Mouse (Mus musculus) frontal cortex, postnatal 10 days (tissue): ENCODE results near the gene Ube2g1.

Experiments used
- DNase-seq, 2 experiments: peaks; one replicate each; pipeline ENCODE4 v3.0.0; 2022; ENCODE audit warnings: low spot score in 2 of 2, mixed read lengths in 1 of 2

The Ube2g1 gene

DNA sequence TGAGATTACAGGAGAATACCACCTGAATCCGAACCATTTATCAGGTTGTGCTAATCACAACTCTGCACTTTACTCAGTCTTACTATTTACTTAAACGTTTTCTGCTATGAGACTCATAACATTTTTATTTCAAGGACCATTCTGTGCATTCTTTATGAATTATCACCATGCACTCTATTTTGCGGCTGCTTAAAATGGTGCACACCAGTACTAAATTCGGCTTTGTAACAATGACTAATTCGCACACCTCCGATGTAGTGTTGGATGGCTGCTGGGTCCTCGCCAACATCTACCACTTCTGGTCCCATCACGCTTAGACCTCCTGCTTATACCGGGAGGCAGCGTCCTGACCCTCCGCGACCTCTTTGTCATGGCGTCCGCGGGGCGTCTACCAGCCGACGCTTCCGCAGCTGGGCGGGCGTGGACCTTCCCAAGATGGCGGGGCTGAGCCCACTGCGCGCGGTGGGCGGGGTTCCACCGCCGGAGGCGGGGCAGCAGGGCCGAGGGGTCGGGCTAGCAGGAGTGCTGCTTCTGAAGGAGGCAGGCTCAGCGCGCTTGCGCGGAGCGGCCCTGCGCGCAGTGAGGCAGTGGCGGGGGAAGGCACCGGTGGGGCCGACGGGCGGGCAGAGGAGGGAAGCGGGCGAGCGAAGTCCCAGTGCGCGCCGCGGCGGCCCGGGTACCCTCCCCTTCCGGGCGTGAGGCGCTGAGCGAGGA is at the start of gene Ube2g1:
Ube2g1 (plus strand) TSS at position 590 of the 714 bp plus-strand sequence.
- peak; percentile 97 to 98 for DNase-seq

DNA sequence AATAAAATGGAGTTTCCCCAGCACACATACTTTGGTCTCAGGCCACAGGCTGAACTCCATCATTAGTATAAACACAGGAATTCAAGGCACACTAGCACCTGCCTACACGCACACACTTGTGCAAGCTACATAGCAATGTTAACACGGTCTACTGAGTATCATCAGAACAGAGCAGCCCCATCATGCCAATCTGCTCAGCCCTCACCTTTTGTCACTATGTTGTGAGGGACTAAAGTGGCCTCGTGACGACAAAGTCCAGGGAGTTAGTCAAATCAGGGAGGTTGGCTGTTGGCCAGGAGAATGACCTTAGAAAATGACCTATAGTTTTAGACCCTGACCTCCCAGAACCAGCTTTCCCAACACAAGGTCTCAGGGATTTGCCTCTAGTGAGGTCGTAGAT is 48.9 kb upstream of the Ube2g1 start:
- DNase-seq: no peak

DNA sequence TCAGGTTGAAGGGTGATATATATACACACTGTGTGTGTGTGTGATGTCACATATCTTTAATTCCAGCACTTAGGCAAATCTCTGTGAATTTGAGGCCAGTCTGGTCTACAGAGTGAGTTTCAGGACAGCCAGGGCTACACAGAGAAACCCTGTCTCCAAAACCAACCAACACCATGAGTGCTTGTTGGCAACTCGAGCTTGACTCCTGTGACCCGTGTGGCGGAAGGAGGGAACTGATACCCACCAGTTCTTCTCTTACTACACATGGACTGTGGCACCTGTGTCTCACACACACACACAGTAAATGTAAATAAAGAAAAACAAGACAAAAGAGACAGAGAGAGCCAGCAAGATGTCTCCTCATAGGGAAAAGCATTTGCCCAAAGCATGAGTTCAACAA is 46.4 kb upstream of the Ube2g1 start:
- DNase-seq: no peak

DNA sequence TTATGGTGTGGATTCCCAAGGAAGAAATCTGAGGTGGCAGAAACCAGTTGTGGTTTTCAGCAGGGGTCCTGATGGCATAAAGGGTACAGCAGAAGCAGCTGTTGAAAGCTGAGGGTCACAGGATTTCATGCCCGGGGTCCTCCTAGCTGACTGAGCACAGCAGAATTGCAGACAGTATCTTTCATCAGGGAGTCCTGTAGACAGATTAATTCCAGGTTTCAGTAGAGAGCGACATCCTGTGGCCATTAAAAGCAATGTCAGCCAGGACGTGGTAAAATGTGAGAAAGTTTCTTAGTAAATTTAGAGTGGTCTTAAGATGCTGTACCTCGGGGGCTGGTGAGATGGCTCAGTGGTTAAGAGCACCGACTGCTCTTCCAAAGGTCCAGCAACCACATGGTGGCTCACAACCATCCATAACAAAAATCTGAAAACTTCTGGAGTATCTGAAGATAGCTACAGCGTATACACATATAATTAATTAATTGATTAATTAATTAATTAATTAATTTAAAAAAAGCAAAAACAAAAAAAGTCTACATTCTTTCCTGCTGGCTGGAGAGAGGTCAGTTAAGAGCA is 42.8 kb upstream of the Ube2g1 start:
- no peak for DNase-seq

DNA sequence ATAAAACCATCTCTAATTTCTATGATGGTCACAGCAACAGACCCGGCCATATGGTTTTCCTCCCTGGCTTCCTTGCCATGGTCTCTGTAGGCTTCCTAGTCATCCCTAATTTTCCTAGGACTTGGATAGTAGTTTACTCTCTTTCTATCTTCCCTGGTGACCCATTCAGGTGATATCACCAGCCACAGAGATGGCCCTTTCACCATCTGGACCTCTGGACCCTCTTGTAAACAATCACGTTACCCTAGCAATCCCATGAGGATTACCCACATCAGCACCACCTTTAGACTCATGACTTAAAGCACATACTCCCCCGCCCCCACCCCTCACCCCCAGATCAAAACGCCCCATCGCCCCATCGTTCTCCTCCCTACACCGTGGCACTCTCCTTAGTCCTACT is 40.8 kb upstream of the Ube2g1 start:
- DNase-seq: no peak

DNA sequence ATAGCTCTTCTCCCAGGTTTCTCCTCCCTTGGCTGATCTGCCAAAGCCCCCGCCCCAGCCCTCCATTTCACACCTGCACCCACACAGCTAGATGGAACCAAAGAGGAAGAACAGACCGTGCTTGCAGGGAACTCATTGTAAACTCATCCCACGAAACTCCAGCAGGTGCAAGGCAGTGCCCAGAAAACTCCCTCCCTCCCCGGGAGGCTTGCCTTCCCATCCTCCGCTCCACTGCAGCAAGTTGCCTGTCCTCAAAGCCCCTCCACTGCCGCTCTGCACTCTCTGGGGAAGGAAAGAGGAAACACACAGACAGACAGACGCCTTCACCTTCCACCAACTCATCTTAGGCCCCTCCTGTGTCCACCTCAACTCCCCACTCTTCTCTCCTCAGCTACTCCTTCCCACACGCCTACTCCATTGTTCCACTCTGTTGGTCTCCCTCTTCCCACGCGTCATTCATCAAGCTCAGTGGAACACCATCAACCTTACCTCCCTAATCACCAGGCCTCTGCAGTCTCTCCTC is 40.2 kb upstream of the Ube2g1 start:
- DNase-seq: peak in 1 of 2 experiments; percentile 51

DNA sequence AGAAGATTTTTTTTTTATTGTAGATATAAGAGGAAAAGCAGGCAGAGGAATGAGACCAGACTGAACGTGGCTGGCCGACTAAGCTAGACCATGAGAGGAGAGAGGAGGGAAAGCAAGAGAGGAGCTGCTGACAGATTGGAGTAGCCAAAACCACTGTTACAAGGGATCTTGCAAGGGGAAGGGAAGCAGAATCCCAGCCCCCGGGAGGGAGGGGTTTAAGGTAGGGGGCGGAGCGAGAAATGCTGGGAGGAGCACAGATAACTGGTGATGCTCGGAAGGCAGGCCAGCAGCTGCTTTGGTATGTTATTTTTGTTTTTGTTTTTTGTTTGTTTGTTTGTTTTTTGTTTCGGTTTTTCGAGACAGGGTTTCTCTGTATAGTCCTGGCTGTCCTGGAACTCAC is 38.0 kb upstream of the Ube2g1 start:
- no peak for DNase-seq

DNA sequence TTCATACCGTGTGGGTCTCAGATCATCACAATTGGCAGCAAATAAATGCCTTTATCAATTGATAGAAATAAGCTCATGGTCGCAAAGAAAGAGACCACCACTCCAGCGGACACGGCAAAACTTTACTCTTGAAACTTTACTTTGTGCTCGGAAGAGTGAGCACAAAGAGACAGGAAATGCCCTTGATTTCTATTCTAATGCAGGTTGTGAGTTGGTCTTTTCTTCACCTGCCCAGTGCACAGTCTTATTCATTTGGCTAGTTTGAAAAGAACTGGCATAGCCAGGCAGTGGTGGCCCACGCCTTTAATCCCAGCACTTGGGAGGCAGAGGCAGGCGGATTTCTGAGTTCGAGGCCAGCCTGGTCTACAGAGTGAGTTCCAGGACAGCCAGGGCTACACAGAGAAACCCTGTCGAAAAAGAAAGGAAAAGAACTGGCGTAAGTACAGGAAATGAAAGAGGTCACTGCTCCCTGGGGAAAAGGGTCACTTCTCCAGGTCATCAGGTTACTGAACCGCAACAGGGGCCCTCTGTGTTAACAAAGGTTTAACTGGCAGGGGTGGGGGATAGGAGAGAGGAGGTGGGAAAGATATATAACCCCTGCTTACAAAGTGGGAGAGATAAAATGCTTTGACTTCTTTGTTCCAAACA is 37.3 kb upstream of the Ube2g1 start:
- DNase-seq: no peak

DNA sequence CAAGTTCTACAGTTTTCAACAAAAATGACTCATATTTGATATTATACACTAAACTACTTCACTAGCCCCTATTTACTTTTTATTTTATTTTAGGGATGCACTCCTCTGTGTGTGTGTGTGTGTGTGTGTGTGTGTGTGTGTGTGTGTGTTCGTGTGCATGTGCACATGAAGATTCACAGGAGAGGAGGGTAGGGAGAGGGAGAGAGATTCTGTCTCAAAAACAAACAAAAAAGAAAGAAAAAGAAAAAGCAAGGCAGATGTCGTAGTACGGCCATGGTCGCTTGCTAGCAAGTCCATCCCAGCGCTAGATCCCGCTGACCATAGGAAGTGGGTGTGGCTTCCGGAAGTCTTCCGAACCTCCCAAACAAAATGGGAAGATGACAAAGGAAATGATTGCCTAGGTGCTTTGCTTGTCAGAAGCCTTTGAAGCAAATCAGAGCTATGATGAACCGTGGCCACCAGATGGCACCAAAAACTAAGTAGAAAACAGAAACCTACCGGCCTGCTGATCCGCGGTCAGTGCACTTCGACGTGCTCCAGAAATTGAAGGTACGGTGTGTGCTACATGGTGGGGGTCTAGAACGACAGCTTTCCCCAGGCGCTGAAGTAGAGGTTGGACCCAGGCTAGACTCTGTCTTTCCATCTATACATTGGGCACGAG is 36.6 kb upstream of the Ube2g1 start:
- DNase-seq: peak; percentile 32 to 70

DNA sequence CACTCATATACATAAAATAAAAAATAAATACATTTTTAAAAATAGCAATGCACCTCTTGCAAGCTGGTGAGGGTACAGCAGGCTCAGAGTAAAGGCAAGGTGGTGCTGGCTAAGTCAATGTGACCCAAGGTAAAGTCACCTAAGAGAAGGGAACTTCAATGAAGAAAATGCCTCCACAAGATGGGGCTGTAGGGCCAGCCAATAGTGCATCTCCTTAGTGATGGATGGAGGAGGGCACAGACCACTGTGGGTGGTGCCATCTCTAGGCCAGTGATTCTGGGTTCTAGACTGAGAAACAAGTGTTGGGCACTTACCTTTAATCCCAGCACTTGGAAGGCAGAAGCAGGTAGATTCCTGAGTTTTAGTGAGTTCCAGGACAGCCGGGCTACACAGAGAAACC is 33.3 kb upstream of the Ube2g1 start:
- DNase-seq: no peak

DNA sequence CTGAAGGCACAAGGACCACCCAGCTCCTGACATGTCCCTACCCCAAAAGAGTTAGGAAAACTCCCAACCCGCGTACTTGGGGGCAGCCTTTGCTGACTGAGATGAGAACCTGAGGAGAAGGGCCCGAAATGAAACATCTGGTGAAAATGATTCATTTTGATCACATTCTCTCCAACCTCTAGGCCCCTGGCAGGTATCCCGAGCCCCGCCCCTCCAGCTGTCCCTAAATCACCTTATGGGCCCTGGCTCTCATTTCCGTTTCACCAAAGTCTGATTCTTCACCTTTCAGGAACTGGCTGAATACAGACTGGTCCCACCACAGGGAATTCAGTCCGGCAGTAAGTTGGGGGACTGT is 31.0 kb upstream of the Ube2g1 start:
- no peak for DNase-seq

DNA sequence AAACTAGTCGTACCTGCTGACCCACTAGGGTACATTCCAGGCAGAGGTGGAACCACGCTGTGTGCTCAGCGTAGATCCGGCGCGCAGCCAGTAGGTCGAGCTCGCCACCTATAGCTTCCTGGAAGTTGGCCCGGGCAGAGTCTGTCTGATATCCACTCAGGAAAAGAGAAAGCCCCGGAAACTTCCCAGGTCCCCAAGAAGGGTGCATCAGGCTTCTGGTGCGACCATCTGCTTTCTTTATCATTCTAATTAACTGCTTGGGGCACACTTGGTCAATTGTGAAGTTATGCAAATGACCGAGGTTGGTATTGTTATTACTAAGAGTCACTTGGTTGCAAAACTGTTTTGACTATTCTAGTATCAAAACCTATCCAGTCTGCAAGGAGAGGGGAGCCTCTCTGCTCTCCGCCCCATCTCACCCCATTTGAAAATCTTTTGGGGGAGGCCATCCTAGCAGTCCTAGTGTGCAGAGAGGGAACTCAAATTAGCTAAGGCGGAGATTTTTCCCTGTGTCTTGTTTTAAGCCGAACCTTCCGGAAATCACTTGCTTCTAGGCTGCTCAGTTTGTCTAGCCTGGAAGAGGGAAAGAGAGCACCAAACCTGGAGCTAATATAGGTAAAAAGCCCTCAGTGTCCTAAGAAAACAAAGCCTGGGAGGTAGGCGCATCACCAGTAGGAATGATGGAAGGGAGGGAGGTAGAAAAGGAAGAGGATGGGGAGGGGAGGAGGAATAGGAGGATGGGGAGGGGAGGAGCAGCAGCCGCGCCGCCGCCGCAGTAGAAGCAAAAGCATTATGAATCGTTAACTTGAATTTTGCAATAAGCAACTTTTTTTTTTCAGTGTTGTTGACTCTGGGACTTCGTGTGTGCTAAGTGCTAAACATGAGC is 30.4 kb upstream of the Ube2g1 start:
- DNase-seq: no peak

DNA sequence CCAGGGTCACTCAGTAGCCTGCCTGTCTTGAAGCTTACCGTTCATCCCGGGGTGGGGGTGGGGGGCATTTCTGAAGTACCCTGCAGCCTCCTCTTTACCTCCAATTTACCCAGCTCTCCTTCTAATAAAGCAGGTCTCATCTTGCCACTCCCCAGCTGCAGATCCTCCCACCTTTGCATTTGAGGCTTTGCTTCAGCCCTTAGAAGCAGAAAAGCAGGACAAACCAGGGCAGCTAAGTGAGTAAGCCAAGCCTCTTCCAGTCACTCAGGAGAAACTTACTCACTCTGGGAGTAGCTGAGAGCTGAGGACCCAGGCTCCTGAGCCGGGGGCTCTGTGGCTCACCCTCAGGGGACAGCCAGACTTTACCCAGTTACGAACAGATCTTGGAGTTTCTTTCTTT is 28.6 kb upstream of the Ube2g1 start:
- no peak for DNase-seq

DNA sequence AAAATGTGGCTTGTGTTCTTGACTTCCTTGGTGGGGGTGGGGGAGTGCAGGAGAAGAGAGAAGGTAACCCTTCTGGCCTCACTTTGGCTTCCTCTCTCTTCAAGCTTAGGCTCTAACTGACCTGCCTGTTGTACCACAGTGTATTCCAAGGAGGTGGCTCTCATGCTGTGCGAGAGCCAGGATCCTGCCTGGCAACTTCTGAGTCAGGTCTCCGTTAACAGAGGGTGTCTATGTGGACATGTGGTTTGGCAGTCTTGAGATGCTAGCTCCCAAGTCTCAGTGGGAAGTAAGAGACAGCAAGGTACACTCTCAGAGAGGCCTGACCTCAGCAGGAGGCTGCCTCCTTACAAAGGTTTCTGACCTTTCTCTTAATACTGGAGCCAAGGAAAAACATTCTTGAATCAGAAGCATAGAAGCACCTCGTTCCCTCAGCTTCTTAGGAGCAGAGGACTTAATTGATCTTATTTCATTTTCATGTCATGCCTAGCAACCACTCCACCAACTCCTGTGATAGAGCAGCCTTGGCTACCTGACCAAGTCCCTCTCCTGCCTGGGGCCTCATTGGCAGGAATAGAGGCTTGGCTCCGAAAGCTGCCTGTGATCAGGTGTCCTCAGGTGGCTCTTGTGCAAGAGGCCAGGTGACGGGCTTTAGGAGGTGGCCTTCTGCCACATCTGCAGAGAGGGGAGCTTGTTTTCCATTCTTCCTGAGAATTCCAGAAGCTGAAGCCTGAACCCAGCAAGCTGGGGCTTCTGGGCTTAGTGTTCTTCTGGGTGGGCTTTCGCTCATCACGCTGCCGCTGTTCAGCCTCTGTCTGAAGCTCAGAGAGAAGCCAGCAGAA is 25.3 kb upstream of the Ube2g1 start:
- DNase-seq: no peak

DNA sequence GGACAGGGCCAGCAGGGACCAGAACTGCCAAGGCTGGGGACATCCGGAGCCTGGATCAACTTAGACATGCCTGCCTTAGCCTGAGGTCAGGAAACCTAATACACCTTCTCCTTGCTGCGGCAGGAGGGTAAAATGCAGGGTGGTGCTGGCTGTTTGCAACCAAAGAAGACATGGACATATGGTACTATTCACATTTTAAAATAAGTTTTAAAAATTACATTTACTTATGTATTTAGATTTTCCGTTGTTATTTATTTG is 24.7 kb upstream of the Ube2g1 start:
- no peak for DNase-seq

DNA sequence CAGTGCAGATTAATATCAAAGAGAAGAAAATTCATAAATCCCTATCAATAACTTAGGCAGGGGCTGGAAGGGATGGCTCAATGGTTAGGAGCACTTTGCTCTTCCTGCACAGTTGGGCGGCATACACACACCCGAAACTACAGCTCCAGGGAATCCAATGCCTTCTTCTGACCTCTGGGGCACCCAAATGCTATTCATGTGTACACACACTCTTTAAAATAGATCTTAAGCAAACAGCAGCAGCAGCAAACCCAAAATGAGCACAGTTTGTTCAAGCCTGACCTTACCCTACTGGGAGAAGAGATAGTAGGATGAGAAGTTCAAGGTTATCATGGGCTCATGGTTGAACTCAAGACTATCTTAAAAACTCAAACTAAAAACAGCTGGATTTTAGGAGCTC is 24.0 kb upstream of the Ube2g1 start:
- no peak for DNase-seq

DNA sequence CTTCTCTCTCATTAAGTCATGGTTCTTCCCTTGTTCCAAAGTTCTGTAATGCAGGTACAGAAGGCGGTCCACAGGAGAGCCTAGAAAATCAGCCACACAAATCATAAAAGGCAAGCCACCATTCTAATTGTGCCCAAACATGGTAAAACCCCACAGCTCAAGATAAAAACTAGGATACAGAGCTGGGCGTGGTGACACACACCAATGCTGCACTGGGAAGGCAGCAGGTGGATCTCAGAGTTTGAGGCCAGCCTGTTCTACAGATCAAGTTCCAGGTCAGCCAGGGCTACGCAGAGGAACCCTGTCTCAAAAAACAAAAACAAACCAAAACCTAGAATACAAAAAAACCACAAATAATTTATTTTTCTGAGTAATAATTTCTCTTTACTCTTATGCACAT is 20.5 kb upstream of the Ube2g1 start:
- no peak for DNase-seq

DNA sequence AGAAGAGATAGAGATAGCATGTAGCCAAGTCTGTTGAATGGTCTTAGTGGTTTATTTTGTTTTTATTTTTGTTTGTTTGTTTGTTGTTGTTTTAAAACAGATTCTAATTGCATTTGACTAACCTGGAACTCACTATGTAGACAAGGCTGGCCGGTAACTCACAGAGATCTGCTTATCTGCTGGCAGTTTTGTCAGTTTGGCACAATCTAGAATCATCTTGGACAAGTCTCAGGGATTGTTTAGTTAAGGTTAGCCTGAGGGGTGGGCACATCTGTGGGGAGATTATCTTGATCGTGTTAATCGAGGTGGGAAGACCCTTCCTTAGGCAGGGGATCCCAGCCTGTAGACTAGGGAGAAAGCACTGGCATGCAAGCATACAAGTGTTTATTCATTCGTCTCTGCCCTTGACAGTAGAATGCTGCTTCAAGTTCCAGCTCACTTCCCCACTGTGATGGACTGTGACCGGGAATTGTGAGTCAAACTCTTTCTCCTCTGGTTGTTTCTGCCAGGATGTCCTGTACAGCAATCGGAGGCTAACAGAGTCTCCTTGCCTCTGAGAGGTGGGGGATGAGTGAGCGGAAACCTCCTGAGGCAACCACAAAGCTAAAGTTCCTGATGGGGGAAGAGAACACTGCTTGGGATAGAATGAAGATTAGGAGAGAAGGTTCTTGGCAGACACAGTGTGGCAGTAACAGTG is 19.4 kb upstream of the Ube2g1 start:
- no peak for DNase-seq

DNA sequence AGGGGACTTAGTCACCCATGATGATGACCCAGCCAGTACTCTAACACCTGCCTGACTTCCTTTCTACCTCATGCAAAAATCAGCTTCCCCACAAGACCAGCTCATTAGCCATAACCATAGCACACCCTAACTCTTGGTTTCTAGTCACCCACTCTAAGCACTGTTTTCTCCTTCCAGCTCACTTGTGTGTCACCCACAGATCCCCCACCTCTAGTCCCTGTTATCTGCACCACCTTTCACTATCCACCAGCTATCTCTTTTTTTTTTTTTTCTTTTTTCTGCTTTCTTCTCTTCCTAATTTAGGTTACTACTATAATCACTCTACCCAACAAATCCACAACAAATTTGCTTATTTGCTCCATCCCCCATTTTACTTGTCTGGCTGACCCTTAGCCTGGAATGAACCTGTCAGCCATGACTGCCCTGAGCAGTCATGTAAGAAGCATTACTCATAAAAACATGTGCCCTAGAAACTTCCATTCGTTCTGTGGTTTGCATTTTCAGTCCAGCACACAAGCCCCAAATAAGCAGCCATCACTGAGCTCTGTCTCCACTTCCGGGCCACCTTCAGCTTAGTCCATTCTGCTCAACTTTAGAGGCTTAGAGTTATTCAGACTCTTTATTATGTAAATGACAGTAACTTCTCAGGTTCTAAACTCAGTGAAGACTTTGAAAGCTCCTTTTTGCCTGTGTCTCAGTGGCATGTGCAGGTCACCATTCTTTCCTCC is 11.9 kb upstream of the Ube2g1 start:
- no peak for DNase-seq

DNA sequence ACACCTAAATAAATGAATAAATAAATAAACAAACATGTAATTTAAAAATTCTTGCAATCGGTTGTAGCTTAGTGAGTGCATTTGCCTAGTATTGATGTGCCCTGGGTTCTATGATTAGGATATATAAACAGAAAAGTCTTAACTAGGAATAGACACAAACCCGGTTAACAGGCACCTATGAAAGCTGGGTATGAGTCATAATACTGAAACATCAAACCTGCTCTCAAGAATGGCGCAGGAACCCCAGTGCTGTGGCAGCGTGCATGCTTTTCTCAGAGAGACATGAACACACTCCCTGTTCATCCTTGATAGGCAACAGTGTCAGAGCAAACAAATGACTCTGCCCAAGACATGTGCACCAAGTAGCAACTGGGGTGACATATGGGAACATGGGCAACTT is 9.3 kb upstream of the Ube2g1 start:
- DNase-seq: no peak
